Mouse (Mus musculus): ENCODE results near the gene Csn3. TPM values are rescaled to one million over a fixed set of nuclear protein-coding genes. Genes with fewer than 3 reads are reported as not detected.

The Csn3 gene
- not detected for polyA plus RNA-seq (2017; shearing (Covaris generic))

GRCm38 (mm10) chr5:87925372-87925771, at the start of gene Csn3:
Csn3 (plus strand) TSS chr5:87925579.
- ATAC-seq: no peak

DNA sequence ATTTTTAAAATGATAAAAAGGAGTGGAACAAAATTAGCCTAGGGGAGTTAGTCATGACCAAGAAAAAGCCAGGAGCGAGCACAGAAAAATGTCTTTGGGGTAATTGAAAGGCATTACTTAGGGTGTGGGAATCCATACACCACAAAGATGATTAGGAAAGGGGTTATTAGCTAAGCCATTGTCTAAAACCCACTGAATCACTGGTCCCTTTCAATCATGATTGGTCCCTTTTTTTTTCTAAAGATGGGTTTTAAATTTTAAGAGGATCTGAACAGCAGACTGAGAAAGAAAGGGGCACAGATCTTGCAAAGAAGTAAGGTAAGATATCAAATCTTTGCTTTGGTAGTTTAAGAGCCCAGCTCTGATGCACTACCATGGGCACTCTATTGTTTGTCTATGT, 40.6 kb upstream of the Csn3 start, which contains the start of gene Odam:
TSS of gene Odam (plus strand) at position 301 of the 400 bp plus-strand sequence.
- no peak for ATAC-seq

DNA sequence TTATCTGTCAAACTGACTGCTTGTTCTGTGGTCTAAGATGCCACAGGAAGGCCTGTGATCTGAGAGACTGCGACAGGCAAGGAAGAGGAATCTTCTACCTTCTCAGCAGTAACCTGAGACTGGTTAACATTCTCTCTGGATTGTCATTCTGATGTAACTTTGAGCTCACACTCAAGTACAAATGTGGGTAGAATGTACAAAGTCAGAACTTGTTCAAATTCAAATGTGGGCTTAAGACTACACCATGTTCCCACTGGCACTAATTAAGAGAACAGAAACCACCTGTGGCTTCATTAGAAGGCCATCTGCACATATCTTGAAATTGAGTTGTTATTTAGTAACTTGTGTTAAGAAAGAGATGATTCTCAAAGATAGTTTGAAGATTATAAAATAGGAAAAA, 6.2 kb downstream of the Csn3 start:
- no peak for ATAC-seq

GRCm38 (mm10) chr5:87940752-87941151, 15.4 kb downstream of the Csn3 start:
- ATAC-seq: no peak

DNA sequence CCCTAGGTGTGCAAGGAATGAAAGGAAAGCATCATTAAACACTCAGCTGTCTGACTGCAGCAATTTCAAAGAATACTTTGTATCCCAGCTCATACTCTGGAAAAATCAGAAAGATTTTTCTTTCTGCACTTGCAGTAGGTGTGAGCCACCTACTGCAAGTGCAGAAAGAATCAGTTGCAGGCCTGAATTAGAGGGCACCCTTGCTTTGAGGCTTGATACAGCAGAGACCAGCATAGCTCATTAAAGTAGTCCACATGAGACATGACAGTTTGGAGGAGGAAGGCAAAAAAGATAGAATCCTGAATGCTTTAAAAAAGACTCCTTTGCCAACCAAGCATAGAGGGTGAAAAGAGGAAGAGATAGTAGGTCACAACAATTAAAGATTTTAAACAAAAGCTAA, 17.1 kb downstream of the Csn3 start:
- no peak for ATAC-seq

DNA sequence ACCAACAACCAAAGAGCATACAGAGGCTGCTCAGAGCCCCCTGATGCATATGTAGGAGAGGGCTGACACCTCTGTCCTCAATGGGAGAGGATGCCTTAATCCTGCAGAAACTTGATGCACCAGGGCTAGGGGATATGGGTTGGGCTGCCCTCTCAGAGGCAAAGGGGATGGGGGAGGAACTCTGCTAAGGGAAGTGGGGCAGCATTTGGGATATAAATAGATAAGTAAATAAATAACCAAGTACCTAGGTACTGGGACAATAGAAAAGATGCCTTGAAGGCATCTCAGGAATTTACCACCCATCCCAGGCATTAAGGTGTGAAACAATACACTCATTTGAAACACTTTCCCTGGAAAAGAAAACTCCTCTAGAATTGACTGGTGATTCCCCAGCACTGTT, 26.5 kb downstream of the Csn3 start:
- no peak for ATAC-seq

GRCm38 (mm10) chr5:87969201-87969600, 43.8 kb downstream of the Csn3 start, which contains the start of the genes 2310003L06Rik and Gm28434:
2310003L06Rik (plus strand) TSS chr5:87969459.
Gm28434 (plus strand) TSS chr5:87969517.
- no peak for ATAC-seq

DNA sequence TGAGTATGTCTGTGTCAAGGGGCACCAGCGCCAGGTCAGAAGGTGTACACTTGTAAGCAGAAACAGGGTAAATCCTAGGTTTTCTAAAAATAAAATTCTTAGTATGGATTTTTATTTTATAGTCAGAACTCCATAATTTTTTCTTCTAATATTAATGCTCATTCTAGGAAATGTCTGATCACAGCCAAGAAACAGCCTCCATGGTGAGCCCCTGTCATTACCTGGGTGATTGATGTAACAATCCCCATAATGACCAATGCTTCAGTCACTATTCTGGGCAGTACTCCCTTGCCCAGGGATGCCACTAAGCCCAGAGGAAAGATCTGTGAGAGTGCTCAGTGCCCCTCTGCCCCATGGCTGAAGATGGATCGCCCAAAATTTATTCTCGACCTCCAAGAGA, 53.8 kb downstream of the Csn3 start, which contains the start of gene Cabs1:
TSS of gene Cabs1 (plus strand) at position 301 of the 400 bp plus-strand sequence.
- ATAC-seq: no peak

Other genes starting within 250 kb of the Csn3 start
- gene Csn2, start 225.9 kb upstream of the Csn3 start, polyA plus RNA-seq (2017; shearing (Covaris generic)): not detected
- not detected for gene Csn1s2a, start 151.0 kb upstream of the Csn3 start, polyA plus RNA-seq (2017; shearing (Covaris generic))
- under 1 TPM in 1 of 3 experiments, not detected in 2; 0.43 TPM for gene Csn1s2b, start 117.5 kb upstream of the Csn3 start, polyA plus RNA-seq (2017; shearing (Covaris generic))
- not detected for gene Prr27, start 99.9 kb upstream of the Csn3 start, polyA plus RNA-seq (2017; shearing (Covaris generic))
- gene Odam, start 40.5 kb upstream of the Csn3 start, polyA plus RNA-seq (2017; shearing (Covaris generic)): not detected
- not detected for gene 2310003L06Rik, start 43.9 kb downstream of the Csn3 start, polyA plus RNA-seq (2017; shearing (Covaris generic))
- not detected for gene Gm28434, start 43.9 kb downstream of the Csn3 start, polyA plus RNA-seq (2017; shearing (Covaris generic))
- not detected for gene Cabs1, start 53.9 kb downstream of the Csn3 start, polyA plus RNA-seq (2017; shearing (Covaris generic))
- not detected for gene Smr3a, start 77.0 kb downstream of the Csn3 start, polyA plus RNA-seq (2017; shearing (Covaris generic))
- not detected for gene Smr2, start 161.0 kb downstream of the Csn3 start, polyA plus RNA-seq (2017; shearing (Covaris generic))
- not detected for gene Gm11116, start 186.0 kb downstream of the Csn3 start, polyA plus RNA-seq (2017; shearing (Covaris generic))
- not detected for gene Gm11115, start 228.5 kb downstream of the Csn3 start, polyA plus RNA-seq (2017; shearing (Covaris generic))

All from inflammation-experienced regulatory T-cells, adult 6 months (primary cell).